Mouse (Mus musculus): Measurements from ENCODE around the gene Ccdc82. TPM values are rescaled to one million over a fixed set of nuclear protein-coding genes. Genes with fewer than 3 reads are reported as not detected.

The Ccdc82 gene
- polyA plus RNA-seq, 1 experiment from 2014 or later: 14.0 TPM

DNA sequence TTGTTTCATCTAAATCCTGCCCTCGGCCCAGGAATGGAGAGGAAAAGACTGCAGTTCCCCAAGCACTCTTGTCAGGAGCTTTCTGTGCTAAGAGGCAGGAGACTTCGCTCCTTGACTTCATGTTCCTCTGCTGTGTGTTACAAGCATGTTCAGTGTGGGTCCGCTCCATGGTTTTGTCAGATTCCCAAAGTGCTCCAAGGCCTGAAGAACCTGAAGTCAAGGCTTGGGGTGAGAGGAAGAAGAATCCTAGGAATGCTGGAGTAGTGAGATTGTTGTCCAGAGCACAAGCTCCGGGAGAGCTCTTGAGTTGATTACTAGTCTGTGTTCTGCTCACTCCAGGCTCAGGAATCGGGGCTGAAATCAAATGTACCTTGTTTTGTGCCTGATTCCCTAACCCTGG, 68.6 kb downstream of the Ccdc82 start:
- Histone ChIP-seq H3K36me3 (no peaks in the 10 kb centered on the region), H3K27ac (no peak overlapping the region), H3K27me3 (replicated peaks) (no peaks in the 10 kb centered on the region), H3K4me1 (no peaks in the 10 kb centered on the region), H3K4me2 (no peak overlapping the region), H3K4me3 (no peak overlapping the region), H3K9me3 (replicated peaks) (no peaks in the 10 kb centered on the region), H3K9ac (no peak overlapping the region)
- no peak for ATAC-seq
- 60% methylated on average over 5 of the region's 5 CpGs for WGBS (ENCODE audit: insufficient replicate concordance)

DNA sequence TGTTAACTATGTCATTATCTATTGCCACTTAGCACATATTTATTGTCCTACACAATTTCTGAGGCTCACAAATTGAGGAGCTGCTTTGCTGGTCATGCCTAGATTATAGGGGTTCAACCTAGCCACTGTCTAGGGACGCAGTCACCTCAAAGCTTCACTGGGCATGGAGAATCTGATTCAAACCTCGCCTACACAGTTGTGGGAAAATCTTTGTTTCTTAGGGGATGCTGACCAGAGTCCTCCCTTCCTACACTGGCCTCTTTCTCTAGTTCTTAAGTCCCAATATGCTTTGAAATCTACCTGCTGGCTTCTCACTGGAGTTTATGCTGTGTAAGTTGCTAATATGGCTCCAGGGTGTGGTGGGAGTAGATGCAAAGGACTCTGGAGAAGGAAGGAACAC, 72.8 kb downstream of the Ccdc82 start:
- ATAC-seq: no peak
- WGBS (ENCODE audit: insufficient replicate concordance): 60% methylated on average over 2 of the region's 2 CpGs
- Histone ChIP-seq H3K4me1 (0 out of 2 replicates have a peak, but pooled peaks cover 4% of the 10 kb centered on the region), H3K4me3 (no peak overlapping the region), H3K4me2 (no peak overlapping the region), H3K27ac (no peak overlapping the region), H3K9me3 (replicated peaks) (no peaks in the 10 kb centered on the region), H3K36me3 (no peaks in the 10 kb centered on the region), H3K27me3 (replicated peaks) (no peaks in the 10 kb centered on the region), H3K9ac (no peak overlapping the region)

GRCm38 (mm10) chr9:13320800-13321364, 74.1 kb downstream of the Ccdc82 start:
- no peaks in the 10 kb centered on the region for H3K9me3 ChIP-seq (replicated peaks)
- H3K27ac ChIP-seq: no peak overlapping the region
- H3K9ac ChIP-seq: no peak overlapping the region
- no peaks in the 10 kb centered on the region for H3K27me3 ChIP-seq (replicated peaks)
- no peaks in the 10 kb centered on the region for H3K36me3 ChIP-seq
- 59% methylated on average over 5 of the region's 5 CpGs for WGBS (ENCODE audit: insufficient replicate concordance)
- no peak overlapping the region for H3K4me3 ChIP-seq
- 0 out of 2 replicates have a peak, but pooled peaks cover 4% of the 10 kb centered on the region for H3K4me1 ChIP-seq
- no peak overlapping the region for H3K4me2 ChIP-seq
- no peak for ATAC-seq

- no peak overlapping the region for H3K4me3 ChIP-seq
- no peaks in the 10 kb centered on the region for H3K9me3 ChIP-seq (replicated peaks)
- H3K27ac ChIP-seq: no peak overlapping the region
- no peak overlapping the region for H3K4me2 ChIP-seq
- ATAC-seq: no peak
- no peaks in the 10 kb centered on the region for H3K27me3 ChIP-seq (replicated peaks)
- WGBS (ENCODE audit: insufficient replicate concordance): 57% methylated on average over 2 of the region's 2 CpGs
- no peak overlapping the region for H3K9ac ChIP-seq
- H3K36me3 ChIP-seq: no peaks in the 10 kb centered on the region
- H3K4me1 ChIP-seq: 0 out of 2 replicates have a peak, but pooled peaks cover 4% of the 10 kb centered on the region
Measured at GRCm38 (mm10) chr9:13323074-13323473, 76.3 kb downstream of the Ccdc82 start.

DNA sequence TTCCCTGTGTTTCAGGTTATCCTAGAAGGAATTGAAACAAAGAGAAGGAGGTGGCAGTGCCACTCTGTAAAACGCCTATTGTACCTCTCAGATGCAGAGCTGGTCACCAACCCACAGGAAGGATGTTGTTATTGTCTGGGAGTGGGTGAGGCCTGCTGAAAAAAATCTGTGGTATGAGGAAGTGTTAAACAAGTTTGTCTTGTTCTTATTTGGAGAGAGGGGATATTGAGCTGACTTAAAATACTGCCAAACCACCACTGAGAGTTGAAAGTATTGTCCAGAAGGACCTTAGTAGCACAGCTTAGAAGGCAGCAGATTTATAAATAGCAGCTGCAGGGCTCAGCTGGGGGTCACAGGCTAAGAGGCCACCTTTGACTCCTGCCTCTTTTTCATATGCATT, 76.9 kb downstream of the Ccdc82 start:
- H3K4me1 ChIP-seq: 0 out of 2 replicates have a peak, but pooled peaks cover 4% of the 10 kb centered on the region
- H3K4me2 ChIP-seq: no peak overlapping the region
- 10% methylated on average over 1 of the region's 1 CpGs for WGBS (ENCODE audit: insufficient replicate concordance)
- H3K9me3 ChIP-seq (replicated peaks): no peaks in the 10 kb centered on the region
- H3K36me3 ChIP-seq: no peaks in the 10 kb centered on the region
- no peaks in the 10 kb centered on the region for H3K27me3 ChIP-seq (replicated peaks)
- H3K9ac ChIP-seq: no peak overlapping the region
- H3K4me3 ChIP-seq: no peak overlapping the region
- no peak overlapping the region for H3K27ac ChIP-seq
- no peak for ATAC-seq

Other genes with a start within 250 kb of the Ccdc82 start
- 3.4 and 3.7 TPM in 2 replicates for gene Jrkl, start 1.1 kb upstream of the Ccdc82 start, polyA plus RNA-seq (2016; fragmentation: Nextera tagmentation; extraction: Ambion mirVana)
- 1.6 and 1.7 TPM in 2 replicates for gene Maml2, start 51.0 kb downstream of the Ccdc82 start, polyA plus RNA-seq (2016; fragmentation: Nextera tagmentation; extraction: Ambion mirVana)
- gene Gm17571, start 199.8 kb downstream of the Ccdc82 start, polyA plus RNA-seq (2016; fragmentation: Nextera tagmentation; extraction: Ambion mirVana): not detected in 2 replicates